Mouse (Mus musculus) embryonic stem cell, embryonic (primary cell): ENCODE measurements around the gene Tmem121.
"Not testable (repeated sequence)": the region's sequence is repeated elsewhere in the genome, so short reads cannot be mapped to it uniquely, and the experiment has no call there.

Source experiments
- CTCF ChIA-PET, 4 experiments: fragments of 300-600 bp in 2 of 4; fragments of 350-600 bp in 2 of 4; sonication (Branson Sonifier 250); formaldehyde crosslinking; loops; one replicate each; lab custom pipeline; 2022; ENCODE audit warnings: inconsistent platforms in 2 of 4; lab: Charles Lee
- POLR2A ChIA-PET, 4 experiments: fragments of 300-600 bp in 2 of 4; fragments of 350-600 bp in 2 of 4; sonication (Branson Sonifier 250); formaldehyde crosslinking; loops; one replicate each; lab custom pipeline; 2022; ENCODE audit warnings: antibody characterized with exemption in 4 of 4, inconsistent platforms in 1 of 4; lab: Charles Lee

Gene Tmem121

DNA sequence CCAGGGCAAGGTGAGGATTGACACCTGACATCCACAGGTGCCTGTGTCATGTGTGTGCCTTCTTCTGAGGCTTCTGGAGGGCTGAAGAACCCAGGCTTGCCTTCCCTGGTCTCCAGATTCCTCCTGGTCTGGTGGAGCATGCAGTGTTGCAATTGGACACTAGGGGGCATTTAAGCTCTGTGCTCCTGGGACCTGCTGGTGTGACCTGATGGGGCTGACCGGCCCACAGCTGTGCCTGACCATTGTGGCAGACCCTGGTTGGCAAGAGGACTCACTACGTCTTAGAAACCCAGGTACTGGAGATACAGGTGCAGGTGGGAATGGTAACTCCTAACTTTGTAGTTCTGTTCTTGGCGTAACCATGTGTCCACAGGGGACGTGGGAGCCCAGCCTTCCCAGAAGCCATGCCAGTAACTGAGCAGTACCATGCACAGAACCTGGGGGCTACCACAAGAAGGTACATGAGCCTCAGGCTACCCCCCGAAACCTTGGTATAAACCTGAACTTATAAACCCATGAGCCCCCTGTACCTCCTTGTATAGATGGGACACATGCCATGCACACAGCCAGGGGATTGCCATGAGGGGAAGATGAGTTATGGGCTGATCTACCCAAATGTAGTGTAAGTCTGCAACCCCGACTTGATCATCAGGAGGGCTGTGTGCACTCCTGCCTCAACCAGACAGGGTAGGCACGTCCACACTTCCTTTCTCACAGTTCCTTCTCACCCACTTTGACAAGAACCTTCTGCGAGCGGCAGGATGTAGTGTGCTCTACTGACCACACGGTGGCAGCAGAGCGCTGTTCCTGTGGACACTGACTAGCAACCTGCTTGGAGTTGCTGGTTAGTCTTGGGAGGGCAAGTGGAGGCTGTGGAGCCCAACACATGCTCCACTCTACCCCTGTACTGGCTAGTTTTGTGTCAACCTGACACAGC, 31.8 kb downstream of the Tmem121 start:
- ChIA-PET CTCF (interaction anchor here (0.6 to 3.5 kb wide), 33 partner anchors 9 to 641 kb away, joined by 3 to 18 read pairs (median 4); partner anchors contain the start of genes Crip1 (in 1 of the 4), Crip2 (in 1 of the 4), Tex22 (in 1 of the 4) and Tmem121 (in 1 of the 4)), POLR2A (interaction anchor here in 2 of 4 experiments (0.6 to 1.0 kb wide), 3 partner anchors 77 to 1066 kb away, joined by 3 to 12 read pairs (median 10); partner anchors contain the start of gene Crip2 (in 1 of the 2))

DNA sequence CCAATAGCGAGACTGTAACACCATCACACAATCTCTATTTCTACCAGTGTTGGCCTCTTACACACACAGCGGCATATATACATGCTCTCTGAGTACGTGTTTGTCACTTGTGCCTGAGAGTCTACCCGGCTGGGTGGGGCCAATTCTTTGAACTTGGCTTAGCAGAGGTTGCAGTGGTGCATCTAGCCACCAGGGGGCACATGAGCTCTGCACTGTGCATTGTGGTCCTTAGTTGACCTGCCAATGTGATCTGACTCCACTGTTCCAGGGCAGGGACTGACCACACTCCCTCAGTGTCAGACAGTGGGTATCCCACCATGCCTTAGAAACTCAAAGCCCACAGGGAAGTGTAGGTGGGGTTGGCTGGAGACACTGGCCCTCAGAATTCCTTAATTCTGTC, 34.1 kb downstream of the Tmem121 start:
- POLR2A ChIA-PET: interaction anchor here in 2 of 4 experiments (0.6 to 1.7 kb wide), 2 partner anchors 204 to 389 kb away, joined by 3 to 5 read pairs; no protein-coding TSS in a partner anchor
- CTCF ChIA-PET: interaction anchor here (0.6 to 5.4 kb wide), 56 partner anchors 9 to 891 kb away, joined by 3 to 101 read pairs (median 4); partner anchors contain the start of genes Brf1 (in 1 of the 4), Clba1 (in 1 of the 4), Crip1 (in 1 of the 4) and Tex22 (in 1 of the 4)

DNA sequence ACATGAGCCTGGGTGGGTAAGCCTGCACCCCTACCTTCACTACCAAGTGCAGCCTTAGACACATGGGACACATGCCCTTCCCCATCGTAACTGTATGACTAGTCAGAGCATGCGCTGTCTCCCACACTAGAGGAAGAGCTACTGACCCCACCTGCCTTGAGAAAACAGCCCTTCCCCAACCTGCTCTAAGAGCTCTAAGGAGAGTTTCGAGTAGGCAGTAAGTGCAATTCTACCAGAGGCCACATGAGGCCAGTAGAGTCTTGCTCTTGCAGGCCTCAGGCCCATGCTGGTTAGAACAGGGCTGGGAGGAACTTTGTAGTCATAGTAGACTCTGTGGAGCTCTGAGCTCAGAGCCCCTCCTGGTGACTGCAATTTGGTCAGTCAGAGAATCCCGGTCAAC, 34.7 kb downstream of the Tmem121 start:
- POLR2A ChIA-PET: interaction anchor here in 2 of 4 experiments (0.6 to 1.7 kb wide), 2 partner anchors 203 to 390 kb away, joined by 3 to 5 read pairs; no protein-coding TSS in a partner anchor
- CTCF ChIA-PET: interaction anchor here (0.6 to 5.4 kb wide), 61 partner anchors 8 to 891 kb away, joined by 3 to 101 read pairs (median 4); partner anchors contain the start of genes Brf1 (in 1 of the 4), Clba1 (in 1 of the 4), Crip1 (in 1 of the 4) and Crip2 (in 1 of the 4)

DNA sequence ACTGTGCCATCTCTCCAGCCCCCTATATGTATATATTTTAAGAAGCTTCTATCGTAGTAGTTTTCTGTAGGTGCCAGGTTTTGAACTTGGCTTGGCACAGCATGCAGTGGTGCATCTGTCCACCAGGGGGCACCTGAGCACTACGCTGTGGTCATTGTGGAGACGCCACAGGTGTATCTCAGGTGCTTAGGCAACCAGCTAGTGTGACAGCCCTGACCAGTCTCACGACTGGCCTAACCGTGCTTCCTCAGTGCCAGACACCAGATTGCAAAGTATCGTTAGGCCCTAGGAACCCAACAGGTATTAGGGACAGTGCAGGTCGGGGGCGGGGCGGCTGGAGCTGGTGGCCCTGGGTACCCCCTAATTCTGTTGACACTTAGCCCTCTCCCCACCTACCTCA, 35.6 kb downstream of the Tmem121 start:
- ChIA-PET CTCF (interaction anchor here (0.5 to 5.4 kb wide), 97 partner anchors 9 to 1170 kb away, joined by 3 to 101 read pairs (median 4); partner anchors contain the start of genes Crip2 (in 2 of the 4), Brf1 (in 1 of the 4), Crip1 (in 1 of the 4) and Tedc1 (in 1 of the 4)), POLR2A (interaction anchor here in 2 of 4 experiments (0.6 to 1.7 kb wide), 3 partner anchors 63 to 202 kb away, joined by 3 to 5 read pairs (median 4); partner anchors contain the start of gene Crip1 (in 1 of the 2))

DNA sequence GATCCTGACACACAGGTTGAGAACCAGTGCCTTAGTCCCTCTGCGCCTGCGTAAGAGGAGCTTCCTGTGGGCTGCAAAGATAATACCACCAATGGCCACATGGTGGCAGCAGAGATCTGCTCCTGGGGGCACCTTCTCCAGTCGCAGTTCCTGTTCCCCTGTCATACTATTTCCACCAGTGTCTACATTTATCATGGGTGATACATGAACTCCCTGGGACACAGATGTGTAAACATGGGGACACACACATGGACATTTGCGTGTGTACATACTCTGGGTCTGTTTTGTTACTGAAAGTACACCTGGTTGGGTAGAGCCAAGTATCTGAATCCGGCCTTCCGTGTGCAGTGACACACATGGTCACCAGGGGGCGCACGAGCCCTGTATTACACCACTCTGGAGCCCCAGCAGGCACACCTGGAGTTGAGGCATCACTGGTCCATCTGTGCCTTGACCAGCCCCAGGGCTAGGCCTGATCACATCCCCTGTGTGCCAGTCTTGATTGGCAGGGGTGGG, 36.4 kb downstream of the Tmem121 start:
- POLR2A ChIA-PET: interaction anchor here in 3 of 4 experiments (0.5 to 1.0 kb wide), 3 partner anchors 62 to 86 kb away, joined by 3 to 4 read pairs (median 3); partner anchors contain the start of gene Crip1 (in 1 of the 3)
- CTCF ChIA-PET: interaction anchor here (0.5 to 5.4 kb wide), 93 partner anchors 9 to 1169 kb away, joined by 3 to 101 read pairs (median 4); partner anchors contain the start of genes Crip2 (in 2 of the 4), Brf1 (in 1 of the 4), Crip1 (in 1 of the 4) and Tedc1 (in 1 of the 4)

- ChIA-PET CTCF (interaction anchor here (0.5 to 5.4 kb wide), 32 partner anchors 10 to 636 kb away, joined by 3 to 101 read pairs (median 5); partner anchors contain the start of gene Crip2 (in 1 of the 4)), POLR2A (interaction anchor here in 2 of 4 experiments (0.6 to 1.5 kb wide), 3 partner anchors 53 to 812 kb away, joined by 3 to 4 read pairs (median 3); no protein-coding TSS in a partner anchor)
Observed at GRCm38 (mm10) chr12:113222748-113223147, 37.0 kb downstream of the Tmem121 start.

GRCm38 (mm10) chr12:113224206-113224605, 38.5 kb downstream of the Tmem121 start:
- CTCF ChIA-PET: interaction anchor here (0.7 to 5.4 kb wide), 7 partner anchors 73 to 856 kb away, joined by 3 to 101 read pairs (median 4); no protein-coding TSS in a partner anchor
- POLR2A ChIA-PET: interaction anchor here in 1 of 4 experiments (1.5 kb wide), 1 partner anchor 260 kb away, joined by 4 read pairs; no protein-coding TSS in a partner anchor

DNA sequence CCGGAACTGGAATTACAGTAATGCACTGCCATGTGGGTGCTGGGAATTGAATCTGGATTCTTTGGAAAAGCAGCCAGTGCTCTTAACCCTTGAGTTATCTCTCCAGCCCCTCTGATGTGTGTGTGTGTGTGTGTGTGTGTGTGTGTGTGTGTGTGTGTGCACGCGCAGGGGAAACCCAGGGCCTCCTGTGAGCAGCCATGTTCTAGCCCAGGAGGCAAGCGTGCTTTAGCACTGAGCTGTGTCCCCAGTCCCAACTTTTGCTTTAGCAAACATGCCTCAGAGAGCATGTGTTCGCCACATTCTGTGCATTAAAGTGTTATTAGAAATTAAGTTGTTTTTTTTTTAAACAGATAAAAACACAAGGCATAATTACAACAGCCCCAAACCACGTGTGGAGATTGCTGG, 39.0 kb downstream of the Tmem121 start:
- ChIA-PET CTCF (interaction anchor here in 3 of 4 experiments (0.6 to 5.4 kb wide), 7 partner anchors 53 to 856 kb away, joined by 3 to 101 read pairs (median 5); no protein-coding TSS in a partner anchor), POLR2A (no interaction called here)

- CTCF ChIA-PET: interaction anchor here in 1 of 4 experiments (1.1 kb wide), 1 partner anchor 8 kb away, joined by 4 read pairs; no protein-coding TSS in a partner anchor
Observed at GRCm38 (mm10) chr12:113227970-113228593, 42.4 kb downstream of the Tmem121 start.

DNA sequence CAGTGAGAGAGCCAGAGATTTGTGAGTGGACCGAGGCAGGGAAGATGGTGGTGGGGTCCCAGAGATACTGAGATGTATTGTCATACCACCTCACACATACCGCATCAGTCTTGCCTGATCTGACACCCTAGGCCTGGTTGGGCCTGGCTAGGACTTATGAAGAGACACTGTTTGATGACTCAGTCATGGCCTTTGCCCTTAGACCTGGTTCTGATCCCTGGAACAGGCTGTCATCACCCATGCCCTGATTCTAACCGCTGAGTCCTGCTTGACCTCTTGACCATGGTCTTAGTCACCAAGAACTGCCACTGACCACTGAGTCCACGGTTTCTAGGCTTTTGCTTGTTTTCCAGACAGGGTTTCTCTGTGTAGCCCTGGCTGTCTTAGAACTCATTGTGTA, 45.0 kb downstream of the Tmem121 start:
- POLR2A ChIA-PET: no interaction called here
- CTCF ChIA-PET: no interaction called here

More at GRCm38 (mm10) chr12:113227970-113228593, 42.4 kb downstream of the Tmem121 start:
- POLR2A ChIA-PET: no interaction called here

DNA sequence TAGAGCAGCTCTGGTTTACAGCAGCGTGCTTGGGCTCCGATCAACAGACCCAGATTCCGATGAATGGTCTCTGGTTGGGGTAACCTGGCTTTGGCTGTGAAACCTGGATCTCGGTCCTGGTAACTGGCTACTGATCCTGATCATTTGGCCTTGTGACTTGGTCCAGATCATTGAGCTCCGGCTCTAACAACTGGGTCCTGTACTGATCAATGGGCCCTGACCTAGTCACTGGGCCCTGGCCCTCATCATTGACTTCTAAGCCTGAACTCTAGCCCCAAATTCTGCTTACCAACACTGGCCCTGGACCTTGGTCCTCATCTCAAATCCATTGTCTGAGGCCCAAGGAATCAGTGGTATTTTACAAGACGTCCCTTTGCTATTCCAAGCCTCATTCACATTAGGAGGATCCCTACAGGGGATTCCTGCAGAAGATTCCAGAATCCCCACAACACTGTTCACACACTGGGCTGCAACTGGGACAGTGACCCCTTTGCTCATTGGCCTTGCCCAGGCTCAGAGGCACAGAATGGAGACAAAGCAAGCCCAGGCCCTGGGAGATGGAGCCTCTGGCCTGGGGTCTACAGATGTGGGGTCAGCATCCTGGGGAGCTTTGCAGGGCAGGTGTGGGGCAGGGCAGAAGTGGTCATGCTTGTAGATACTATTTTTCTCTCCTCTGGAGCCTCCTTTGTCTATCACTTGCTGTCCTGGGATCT, 46.0 kb downstream of the Tmem121 start:
- CTCF ChIA-PET: interaction anchor here in 1 of 4 experiments (0.7 kb wide), 1 partner anchor 41 kb away, joined by 3 read pairs; no protein-coding TSS in a partner anchor
- POLR2A ChIA-PET: not testable (repeated sequence)

- POLR2A ChIA-PET, CTCF ChIA-PET: not testable (repeated sequence)
Observed at GRCm38 (mm10) chr12:113232264-113232750, 46.6 kb downstream of the Tmem121 start.
